Mouse (Mus musculus) neutrophil, adult 5-6 weeks (primary cell): ENCODE results near the gene Lmo3. TPM values are rescaled to one million over a fixed set of nuclear protein-coding genes. Genes with fewer than 3 reads are reported as not detected.

Experiments used
- ATAC-seq: fragments of 151-379, 151-347 bp; 2 replicates; pipeline ENCODE4 v1.8.0; 2017; ENCODE audit warnings: mild to moderate bottlenecking, moderate TSS enrichment; ENCODE audit not compliant: insufficient number of reproducible peaks, poor library complexity, low FRiP score, severe bottlenecking; ENCODE audit errors: extremely low read depth
- total RNA-seq: library from RNA; stranded (forward); fragments of 200-1000 nt; gene quantifications from 2 replicates; pipeline ENCODE4 v1.2.3, GENCODE M21; 2017

Gene Lmo3
- not detected in 2 replicates for total RNA-seq

DNA sequence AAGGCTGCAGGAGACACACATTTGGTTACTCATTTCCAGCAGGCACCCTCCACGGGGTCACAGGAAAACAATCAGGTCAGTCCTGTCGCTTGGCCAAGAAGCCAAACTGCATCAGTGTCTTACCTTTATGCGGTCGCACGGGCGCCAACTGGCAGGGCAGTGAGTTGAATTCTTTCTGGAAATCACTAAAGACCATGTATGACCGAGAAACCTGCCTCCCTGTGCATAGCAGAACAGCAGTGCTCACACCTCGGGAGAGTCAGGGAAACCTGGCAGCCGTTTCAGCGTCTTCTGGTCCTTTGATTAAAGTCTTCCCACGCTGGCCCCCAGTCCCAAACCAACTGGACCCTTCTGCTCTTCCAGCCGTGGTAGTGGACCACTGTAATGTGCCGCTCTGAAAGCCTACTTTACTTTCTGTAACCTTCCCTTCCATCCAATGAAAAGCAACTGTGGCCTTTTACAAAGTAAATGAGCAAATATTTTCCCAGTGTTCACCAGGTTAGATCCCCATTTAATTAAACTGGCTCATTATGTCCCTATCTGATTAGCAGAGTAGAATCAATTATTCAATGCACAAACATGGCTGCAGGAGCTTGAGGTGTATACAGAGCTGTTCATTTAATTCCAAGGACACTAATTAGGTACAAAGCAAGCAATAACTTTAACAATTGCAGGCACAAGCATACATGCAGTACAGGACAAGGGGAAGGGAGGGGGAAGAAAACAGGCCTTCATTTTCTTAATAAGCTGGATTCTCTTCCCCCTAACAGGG lies at the start of gene Lmo3:
TSS of gene Lmo3 (minus strand) at position 235 of the 772 bp plus-strand sequence.
- ATAC-seq: no peak

DNA sequence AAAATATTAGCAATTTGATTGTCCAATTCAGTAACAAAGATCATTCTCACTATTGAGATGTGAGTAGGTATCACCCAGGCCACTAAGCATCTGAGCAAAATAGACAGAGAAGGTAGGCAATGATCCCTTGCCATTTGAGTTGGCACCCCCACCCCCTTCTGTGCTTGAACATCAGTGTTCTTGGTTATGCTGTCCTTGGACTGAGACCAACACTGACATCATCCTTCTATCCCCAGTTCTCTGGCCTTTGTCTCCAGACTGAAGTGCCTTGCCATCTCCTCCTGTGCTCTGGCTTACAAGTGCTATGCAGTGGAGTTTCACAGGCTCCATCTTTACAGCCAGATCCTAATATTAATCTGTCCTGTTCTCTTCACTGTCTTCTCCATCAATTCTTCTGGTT lies 39.0 kb upstream of the Lmo3 start:
- ATAC-seq: no peak

DNA sequence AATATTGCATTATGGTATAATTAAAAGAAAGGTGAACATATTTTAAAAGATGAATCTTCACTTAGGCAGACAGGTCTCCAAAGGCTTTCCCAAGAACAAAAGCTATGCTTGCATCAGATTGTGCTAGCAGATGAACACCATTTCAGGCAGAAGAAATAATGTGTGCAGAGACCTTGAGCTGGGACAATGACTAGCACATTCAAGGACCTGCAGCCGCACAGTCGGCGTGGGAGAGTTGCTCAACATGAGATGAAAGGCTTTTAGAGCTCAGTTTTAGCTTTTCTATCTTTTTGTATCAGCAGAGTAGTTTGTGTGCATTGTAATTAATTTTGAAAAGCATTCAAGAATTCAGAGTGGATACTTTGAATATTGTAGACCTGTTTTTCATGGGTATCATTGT lies 36.6 kb upstream of the Lmo3 start:
- no peak for ATAC-seq

DNA sequence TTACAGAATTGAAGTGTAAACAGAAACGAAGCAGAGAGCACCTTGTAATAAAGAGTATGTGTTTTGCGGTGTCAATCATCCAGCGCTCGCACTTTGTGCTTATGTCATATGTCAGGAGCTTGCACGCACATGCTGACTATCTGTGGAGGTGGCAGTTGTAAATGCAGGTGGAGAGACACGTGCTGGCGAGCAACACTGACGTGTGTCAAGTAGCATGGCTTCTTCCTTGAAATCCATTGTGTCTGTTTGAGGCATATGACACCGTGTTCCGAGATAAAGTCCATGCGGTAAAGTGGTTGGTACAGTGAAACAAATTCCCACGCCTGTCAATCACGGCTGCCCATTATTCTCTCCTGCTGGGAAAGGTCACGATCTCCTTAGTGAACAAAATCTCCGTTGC lies 15.2 kb upstream of the Lmo3 start:
- ATAC-seq: no peak

DNA sequence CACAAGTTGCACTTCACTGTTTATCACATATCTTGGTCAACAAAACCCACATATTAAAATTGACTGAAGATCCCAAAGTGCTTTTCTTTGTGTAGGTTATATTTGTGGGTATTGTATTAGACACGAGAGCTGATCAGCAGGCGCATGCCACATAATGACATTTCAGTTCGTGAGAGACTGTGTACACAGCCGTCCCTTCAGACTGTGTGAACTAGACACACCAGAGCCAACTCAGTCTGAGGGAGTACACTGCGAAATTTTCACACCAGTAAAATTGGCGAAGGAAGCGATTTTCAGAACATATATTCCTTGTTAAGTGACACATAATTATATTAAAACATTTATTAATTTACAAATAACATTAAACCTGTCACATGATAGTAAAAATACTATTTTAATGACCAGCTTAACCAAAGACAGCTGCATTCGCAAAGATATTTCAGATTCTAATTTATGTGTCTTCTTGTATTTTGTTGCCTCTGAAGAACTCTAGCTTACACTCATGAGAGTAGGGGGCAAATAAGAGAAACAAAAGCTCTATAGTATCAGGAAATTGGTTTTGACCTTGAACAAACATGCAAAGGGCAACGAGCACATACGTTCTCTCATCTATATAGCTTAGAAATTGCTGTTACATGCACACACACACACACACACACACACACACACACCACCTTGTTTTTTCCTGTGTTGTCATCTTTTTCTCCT lies 14.4 kb upstream of the Lmo3 start:
- no peak for ATAC-seq

DNA sequence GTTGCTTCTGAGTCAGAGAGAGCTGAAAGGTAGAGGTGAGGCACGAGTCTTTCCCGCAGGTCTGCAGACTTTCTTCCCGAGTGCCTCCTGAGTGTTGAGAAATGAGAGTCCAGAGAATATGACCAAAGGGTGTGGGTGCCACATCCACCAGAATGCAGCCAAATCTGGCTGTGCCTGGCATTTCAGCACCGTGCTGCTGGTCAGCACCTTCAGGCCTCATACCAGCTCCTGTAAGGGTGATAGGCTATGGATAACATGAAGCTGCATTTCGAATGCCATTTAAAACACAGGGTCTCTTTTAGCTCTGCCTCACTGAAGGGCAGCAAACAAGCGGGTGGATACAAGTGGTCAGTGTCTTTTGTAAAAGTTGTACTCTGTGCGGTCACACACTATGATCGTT lies 1.5 kb upstream of the Lmo3 start:
- ATAC-seq: no peak

DNA sequence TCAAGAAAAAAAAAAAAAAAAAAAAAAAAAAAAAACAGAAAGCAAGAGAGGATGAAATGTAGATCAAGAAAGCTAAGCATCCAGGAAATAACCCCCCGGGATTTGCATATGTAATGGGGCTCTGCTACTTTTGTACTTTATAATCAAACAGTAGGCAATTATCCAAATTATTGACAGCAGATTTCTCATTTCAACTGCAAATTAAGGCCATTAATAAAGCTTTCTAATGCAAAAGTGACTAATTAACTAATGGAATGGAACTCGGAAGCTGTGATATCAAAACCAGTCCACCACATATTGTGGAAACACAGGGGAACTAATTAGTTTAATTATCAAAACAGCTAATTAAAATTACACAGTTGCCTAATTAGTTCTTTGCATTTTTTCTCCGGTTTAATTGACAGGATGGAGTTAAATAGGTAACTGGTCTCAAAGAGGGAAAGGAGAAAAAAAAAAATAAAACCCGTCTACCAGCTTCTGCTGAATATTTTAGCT lies 785 bp upstream of the Lmo3 start:
- no peak for ATAC-seq

DNA sequence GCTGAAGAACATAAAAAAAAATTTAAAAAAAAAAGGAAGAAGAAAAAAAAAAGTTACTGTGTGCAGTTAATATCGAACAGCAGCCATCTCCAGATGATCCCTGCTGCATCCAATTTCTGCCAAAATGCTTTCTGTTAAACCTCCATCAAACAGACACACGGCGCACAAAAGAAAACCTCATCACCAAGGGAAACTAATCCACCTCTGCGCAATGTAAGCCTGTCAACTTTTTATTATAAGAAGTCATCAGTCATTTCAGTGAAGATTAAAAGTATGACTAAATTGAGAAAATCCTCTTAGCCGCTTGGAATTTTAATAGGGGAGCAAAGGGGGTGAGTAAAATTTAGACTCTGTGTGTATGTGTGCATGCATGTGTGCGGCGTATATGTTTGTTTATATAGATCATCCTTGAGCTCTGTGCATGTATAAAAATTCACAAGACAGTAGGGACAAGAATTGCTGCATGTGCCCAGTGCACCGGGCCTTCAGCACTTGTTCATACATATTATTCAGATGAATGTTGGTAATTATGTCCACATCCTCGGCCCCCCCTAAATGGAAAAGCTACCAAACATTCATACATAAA lies 1.2 kb downstream of the Lmo3 start:
- ATAC-seq: no peak

DNA sequence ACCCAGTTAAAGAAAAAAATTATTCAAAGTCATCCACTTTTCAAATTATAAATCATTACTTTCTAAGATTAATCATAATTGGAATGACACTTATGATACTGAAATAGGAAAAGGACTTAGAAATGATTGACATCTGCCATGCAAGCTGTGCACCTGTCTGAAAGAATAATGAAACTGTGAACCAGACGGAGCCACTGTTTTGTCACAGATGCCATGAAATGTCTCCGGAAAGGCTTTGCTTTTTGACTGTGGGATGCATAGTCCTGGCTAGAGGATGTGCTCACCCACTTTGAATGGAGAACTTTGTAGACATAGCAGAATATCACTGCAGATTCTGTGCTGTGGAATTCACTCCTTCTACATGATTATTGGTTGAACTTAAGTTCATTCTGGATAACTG lies 18.4 kb downstream of the Lmo3 start:
- ATAC-seq: no peak

DNA sequence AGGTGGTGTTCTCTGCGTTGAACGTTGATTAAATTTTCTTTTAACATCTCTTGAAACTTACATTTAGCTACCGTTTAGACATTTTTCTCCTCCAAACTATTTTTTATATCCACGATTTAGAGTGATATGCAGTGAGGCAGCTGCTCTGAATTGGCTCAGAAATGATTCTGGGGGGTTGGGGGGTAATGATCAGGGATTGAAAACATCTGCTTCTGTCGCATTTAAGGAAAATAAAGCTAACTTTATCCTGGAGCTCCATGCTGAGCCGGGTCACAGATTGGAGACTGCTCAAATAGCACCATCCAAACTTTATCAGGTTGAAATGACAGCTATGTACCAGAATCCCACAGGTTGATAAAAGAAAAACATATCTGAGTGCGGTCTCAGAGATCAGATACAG lies 29.6 kb downstream of the Lmo3 start:
- ATAC-seq: no peak

DNA sequence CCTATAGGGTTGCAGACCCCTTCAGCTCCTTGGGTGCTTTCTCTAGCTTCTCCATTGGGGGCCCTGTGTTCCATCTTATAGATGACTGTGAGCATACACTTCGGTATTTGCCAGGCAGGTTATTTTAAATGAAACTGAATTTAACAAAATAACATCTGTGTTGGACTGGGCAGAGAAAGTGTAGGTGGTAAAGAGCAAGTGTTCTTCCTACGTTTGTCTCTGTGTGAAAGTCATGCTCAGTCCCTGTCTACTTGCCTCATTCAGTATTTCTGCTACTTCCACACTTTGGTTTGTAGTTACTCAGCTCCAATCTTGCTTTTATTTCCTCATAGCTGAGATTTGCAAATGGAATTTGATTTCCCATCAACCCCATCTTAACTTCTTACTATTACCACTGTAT lies 46.9 kb downstream of the Lmo3 start:
- ATAC-seq: no peak

DNA sequence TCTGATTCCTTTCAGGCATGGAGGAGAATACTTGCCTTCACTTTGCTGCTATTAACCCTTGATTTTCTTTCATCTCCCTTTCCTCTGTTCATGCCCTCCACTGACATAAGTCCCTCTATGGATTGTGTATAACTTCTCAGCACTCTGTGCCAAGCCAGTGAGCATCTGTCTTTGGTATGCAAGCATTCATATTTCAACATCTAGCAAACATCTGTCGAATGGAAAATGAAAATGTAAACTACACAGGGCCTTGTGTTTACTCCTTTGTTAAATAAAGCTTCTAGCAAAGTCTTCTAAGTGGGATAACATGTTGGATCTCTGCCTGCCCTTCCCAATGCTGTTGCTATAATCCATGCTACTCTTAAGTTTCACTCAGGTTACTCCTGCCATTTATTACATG lies 75.1 kb downstream of the Lmo3 start:
- ATAC-seq: no peak

DNA sequence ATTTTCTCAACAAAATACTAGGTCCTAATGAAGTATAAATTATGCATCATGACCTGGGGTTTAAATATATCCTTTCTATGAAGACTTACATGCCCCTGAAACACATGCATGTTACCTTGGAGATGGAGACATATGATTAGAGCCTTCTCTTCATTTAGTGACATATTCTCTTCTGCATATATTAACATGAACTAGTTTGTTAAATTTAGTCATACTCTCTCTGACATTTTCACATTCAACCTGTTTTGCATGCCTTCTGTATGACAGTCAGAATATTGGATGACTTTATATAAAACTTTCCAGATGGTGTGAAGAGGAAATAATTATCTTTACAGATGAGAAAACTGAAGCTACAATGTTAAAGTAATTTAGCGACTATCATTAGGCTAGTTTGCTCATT lies 77.8 kb downstream of the Lmo3 start:
- no peak for ATAC-seq

DNA sequence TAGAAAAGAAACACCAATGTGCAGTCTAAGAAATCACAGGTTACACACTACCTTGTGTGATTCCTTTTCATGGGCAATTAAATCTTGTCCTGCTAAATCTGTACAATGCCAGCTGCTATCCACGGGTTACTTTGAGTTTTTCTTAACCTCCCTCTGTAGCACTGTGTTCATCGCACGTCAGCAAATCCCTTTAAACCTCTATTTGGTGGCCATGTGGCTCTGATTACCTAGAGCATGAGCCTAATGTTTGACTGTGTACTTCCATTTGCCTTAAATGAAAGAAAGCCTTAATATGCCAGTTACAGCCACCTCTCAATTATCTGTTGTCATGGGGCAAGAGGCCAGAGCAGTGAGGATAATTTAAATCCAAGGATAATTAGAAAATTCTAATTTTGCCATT lies 98.9 kb downstream of the Lmo3 start:
- ATAC-seq: no peak

DNA sequence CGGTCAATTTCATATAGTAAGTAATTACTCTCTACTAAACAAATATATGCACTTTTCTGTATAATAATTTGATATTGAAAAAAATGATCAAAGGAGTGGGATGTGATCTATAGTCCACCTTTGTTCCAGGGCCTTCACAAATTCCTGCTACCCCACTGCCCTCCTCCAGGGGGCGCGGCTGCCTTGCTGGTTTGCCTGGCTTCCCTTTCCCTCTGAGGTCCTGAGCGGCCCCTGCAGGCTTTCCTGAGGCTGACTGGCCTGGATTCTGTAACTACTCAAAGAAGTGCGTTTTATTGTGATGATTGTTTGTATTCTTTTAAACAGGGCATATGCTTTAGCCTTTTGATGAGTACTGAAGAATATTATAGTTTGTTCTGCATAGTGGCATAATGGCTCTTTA lies 104.2 kb downstream of the Lmo3 start:
- no peak for ATAC-seq

DNA sequence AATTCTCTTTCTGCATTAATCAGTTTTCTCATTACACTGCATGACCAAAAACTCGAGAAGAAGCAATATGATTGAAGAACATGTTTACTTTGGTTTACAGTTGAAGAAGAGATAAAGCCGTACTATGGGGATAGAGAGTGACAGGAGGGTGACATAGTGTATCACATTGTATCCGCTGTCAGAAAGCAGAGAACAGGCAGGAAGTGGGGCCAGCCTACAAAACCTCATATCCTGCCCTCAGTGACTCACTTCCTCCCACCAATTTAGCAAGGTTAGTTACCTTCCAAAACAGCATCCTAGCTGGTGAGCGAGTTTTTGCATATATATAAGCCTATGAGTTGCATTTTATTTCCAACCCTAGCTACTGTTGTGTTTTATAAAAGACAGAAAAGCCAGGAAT lies 112.6 kb downstream of the Lmo3 start:
- ATAC-seq: no peak

DNA sequence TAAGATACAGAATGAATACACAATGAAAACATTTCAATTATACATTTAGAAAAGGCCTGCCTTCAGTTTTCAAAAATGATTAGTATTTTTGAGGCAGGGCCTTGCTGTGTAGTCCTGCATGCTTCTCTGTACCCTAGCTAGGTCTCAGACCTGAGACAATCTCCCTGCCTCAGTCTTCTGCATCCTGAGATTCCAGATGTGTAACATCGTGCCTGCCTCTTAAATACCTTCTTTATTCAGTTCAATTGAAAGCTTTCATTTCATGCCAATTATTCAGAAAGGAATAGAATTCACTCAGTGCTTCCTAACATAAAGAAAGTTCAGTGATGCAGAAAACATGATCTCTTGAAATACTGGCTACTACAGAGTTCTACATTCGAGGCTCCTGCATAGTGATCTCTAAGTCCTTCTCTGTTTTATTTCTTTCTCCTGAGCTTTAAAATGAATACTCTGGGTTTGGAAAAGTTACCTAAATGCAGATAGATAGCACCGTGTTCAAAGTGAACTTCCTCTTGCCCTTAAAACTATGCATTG lies 137.2 kb downstream of the Lmo3 start:
- ATAC-seq: no peak

DNA sequence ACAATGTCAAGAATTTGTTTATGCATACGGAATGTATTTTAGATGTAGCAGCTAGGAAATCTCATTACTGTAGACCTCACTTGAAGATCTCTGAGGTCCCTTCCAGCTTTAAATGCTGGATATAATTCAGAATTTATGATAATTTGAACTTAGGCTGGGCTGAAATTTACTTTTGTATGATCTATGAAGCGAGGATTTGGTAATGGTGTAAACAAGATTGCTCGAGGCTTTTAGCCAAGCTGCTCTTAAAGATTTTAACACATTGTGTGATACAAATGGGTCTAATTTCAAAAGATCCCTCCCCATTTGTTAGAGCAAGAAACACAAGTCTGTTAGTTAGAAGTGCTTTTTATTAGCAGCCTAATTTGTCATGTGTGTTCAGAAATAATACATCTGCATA lies 144.4 kb downstream of the Lmo3 start:
- ATAC-seq: no peak

DNA sequence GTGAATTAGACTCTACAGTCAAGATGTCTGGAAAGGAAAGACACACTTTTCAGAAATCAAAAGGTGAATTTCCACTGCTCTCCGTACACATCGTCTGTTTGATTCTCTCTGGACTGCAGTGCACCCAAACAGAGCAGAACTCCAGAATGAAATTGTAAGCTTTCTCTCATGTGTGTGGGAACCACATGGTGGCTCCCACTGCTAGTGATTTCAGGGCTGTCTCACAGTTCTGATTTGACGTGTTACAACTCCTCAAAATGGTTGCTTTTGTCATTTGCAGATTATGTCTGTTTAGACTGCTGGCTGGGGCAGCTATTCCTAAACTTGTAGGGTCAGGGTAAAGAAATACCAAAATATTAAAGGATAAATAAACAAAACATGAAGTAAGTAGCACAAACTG lies 145.0 kb downstream of the Lmo3 start:
- no peak for ATAC-seq

DNA sequence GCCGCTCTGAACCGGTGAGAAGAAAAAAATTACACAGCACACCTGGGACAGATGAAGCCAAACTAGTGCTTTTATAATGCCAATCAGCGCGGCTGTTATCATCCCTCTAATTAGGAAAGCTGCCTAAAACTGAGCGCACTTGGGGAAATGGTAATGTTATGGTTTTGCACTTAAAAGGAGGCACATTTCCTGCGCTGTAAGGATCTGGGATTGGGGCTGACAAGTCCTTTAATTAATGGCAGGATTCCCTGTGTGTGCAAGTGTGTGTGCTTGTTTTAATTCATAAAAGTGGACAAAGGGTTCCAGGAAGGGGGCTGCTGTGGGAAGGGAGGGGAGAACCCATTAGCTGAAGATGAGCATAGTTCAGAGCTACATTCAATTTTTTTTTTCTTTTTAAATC lies 154.4 kb downstream of the Lmo3 start:
- ATAC-seq: no peak
